Mouse (Mus musculus): Measurements from ENCODE around the gene Tmem50b.
"Not testable (repeated sequence)": the region's sequence is repeated elsewhere in the genome, so short reads cannot be mapped to it uniquely, and the experiment has no call there.

Tmem50b gene

GRCm38 (mm10) chr16:91597672-91598010 lies at the start of gene Tmem50b:
Tmem50b (minus strand) TSS chr16:91597800.
- peak; percentile 100 for DNase-seq

- DNase-seq: peak; percentile 92
Observed at GRCm38 (mm10) chr16:91646681-91647419, 49.2 kb upstream of the Tmem50b start, which contains the start of gene Gart. Gart (minus strand) TSS chr16:91646952.

GRCm38 (mm10) chr16:91645995-91646602 lies 48.5 kb upstream of the Tmem50b start:
- no peak for DNase-seq

GRCm38 (mm10) chr16:91645420-91645819 lies 47.8 kb upstream of the Tmem50b start:
- DNase-seq: not testable (repeated sequence)

GRCm38 (mm10) chr16:91644901-91645300 lies 47.3 kb upstream of the Tmem50b start:
- DNase-seq: no peak

- DNase-seq: no peak
Observed at GRCm38 (mm10) chr16:91640171-91640570, 42.6 kb upstream of the Tmem50b start.

- DNase-seq: no peak
Observed at GRCm38 (mm10) chr16:91639636-91640035, 42.0 kb upstream of the Tmem50b start.

GRCm38 (mm10) chr16:91639161-91639560 lies 41.6 kb upstream of the Tmem50b start:
- DNase-seq: no peak

GRCm38 (mm10) chr16:91633641-91634040 lies 36.0 kb upstream of the Tmem50b start:
- DNase-seq: no peak

- DNase-seq: no peak
Observed at GRCm38 (mm10) chr16:91632940-91633339, 35.3 kb upstream of the Tmem50b start.

GRCm38 (mm10) chr16:91632439-91632838 lies 34.8 kb upstream of the Tmem50b start:
- DNase-seq: no peak

- no peak for DNase-seq
Observed at GRCm38 (mm10) chr16:91630584-91630983, 33.0 kb upstream of the Tmem50b start.

GRCm38 (mm10) chr16:91629749-91630148 lies 32.1 kb upstream of the Tmem50b start:
- no peak for DNase-seq

GRCm38 (mm10) chr16:91628673-91629072 lies 31.1 kb upstream of the Tmem50b start:
- no peak for DNase-seq

- DNase-seq: no peak
Observed at GRCm38 (mm10) chr16:91627831-91628230, 30.2 kb upstream of the Tmem50b start.

- DNase-seq: no peak
Observed at GRCm38 (mm10) chr16:91623074-91623473, 25.5 kb upstream of the Tmem50b start.

GRCm38 (mm10) chr16:91620991-91621390 lies 23.4 kb upstream of the Tmem50b start:
- no peak for DNase-seq

GRCm38 (mm10) chr16:91620185-91620584 lies 22.6 kb upstream of the Tmem50b start:
- DNase-seq: no peak

GRCm38 (mm10) chr16:91618511-91619501 lies 21.2 kb upstream of the Tmem50b start, which contains the start of gene Dnajc28:
Dnajc28 (minus strand) TSS chr16:91619026.
- DNase-seq: peak; percentile 84

GRCm38 (mm10) chr16:91614552-91614951 lies 17.0 kb upstream of the Tmem50b start:
- DNase-seq: no peak

GRCm38 (mm10) chr16:91612525-91612924 lies 14.9 kb upstream of the Tmem50b start:
- no peak for DNase-seq

- DNase-seq: no peak
Observed at GRCm38 (mm10) chr16:91611248-91611647, 13.6 kb upstream of the Tmem50b start.
